Mouse (Mus musculus) kidney, embryonic 14.5 days (tissue): ENCODE results near the gene Klk4. TPM values are rescaled to one million over a fixed set of nuclear protein-coding genes. Genes with fewer than 3 reads are reported as not detected.

ENCODE experiments used
- ATAC-seq: fragments of 200-750 bp; cut with Nextera tagmentation; 2 replicates; pipeline ENCODE4 v1.8.0; 2017; ENCODE audit warnings: moderate number of reproducible peaks, mild to moderate bottlenecking, moderate TSS enrichment, moderate library complexity; ENCODE audit not compliant: low FRiP score, low TSS enrichment
- H3K27ac ChIP-seq: fragments of 300-500 bp; sonication (generic); 2 replicates; pipeline ENCODE4 v1.5.1; 2014; ENCODE audit warnings: low read depth, mild to moderate bottlenecking, low read length, moderate library complexity, mixed read lengths
- H3K27me3 ChIP-seq: fragments of 300-500 bp; sonication (generic); 2 replicates; pipeline ENCODE4 v1.6.1; 2014; ENCODE audit warnings: mild to moderate bottlenecking, low read length; ENCODE audit not compliant: control insufficient read depth, insufficient read depth
- H3K36me3 ChIP-seq: fragments of 300-500 bp; sonication (generic); 2 replicates; pipeline ENCODE4 v1.6.1; 2014; ENCODE audit warnings: low read length, mixed read lengths; ENCODE audit not compliant: control insufficient read depth, insufficient read depth
- H3K4me1 ChIP-seq: fragments of 300-500 bp; sonication (generic); 2 replicates; pipeline ENCODE4 v1.6.1; 2014; ENCODE audit warnings: low read length, mixed read lengths; ENCODE audit not compliant: control insufficient read depth, insufficient read depth
- H3K4me2 ChIP-seq: fragments of 300-500 bp; sonication (generic); replicated peaks from 2 replicates; pipeline ENCODE4 v1.6.1; 2014; ENCODE audit warnings: low read depth, mild to moderate bottlenecking, low read length
- H3K4me3 ChIP-seq: fragments of 300-500 bp; sonication (generic); 2 replicates; pipeline ENCODE4 v1.5.1; 2014; ENCODE audit warnings: mild to moderate bottlenecking, low read length
- H3K9ac ChIP-seq: fragments of 300-500 bp; sonication (generic); 2 replicates; pipeline ENCODE4 v1.6.1; 2014; ENCODE audit warnings: low read depth, mild to moderate bottlenecking, low read length, moderate library complexity
- H3K9me3 ChIP-seq: fragments of 300-500 bp; sonication (generic); 2 replicates; pipeline ENCODE4 v1.6.1; 2016; ENCODE audit warnings: low read length; ENCODE audit not compliant: control insufficient read depth
- WGBS: fragments of 180-500 bp; shearing (Covaris S2); extraction: QIAGEN DNeasy Blood & Tissue Kit; methylation state at CpG from one replicate; pipeline ENCODE4 v1.1.7; 2014; 5-methylcytosine and 5-hydroxymethylcytosine counted together
- polyA plus RNA-seq: library from polyadenylated mRNA; unstranded; fragments of >200 nt; fragmentation: Nextera tagmentation; extraction: Ambion mirVana; gene quantifications from 2 replicates; pipeline ENCODE4 v1.2.1, GENCODE M21; 2014

The Klk4 gene
- polyA plus RNA-seq, 1 experiment from 2014 or later: 0.28 TPM

DNA sequence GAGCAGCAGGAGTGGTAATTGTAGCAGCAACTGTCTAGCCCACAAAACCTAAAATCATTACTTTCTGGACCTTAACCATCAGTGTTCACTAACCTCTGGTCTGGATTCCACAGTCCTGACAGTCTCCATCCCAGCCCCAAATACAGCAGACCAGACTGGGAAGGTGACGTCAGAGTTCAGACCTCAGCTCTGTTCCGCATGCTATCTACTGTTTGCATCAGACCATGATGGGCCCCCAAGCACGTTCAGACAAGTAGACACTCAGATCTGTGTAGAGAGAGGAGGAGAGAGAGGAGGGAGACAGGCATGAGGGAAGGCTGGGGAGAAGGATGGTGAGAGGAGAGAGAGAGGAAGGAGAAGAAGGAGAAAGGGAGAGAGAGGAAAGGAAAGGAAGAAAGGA lies 10.8 kb downstream of the Klk4 start:
- H3K9me3 ChIP-seq: no peaks in the 10 kb centered on the region
- 46% methylated on average over 3 of the region's 3 CpGs for WGBS
- H3K27ac ChIP-seq: no peak overlapping the region
- H3K4me2 ChIP-seq: no peak overlapping the region
- no peak overlapping the region for H3K4me3 ChIP-seq
- no peak for ATAC-seq
- no peaks in the 10 kb centered on the region for H3K27me3 ChIP-seq
- no peaks in the 10 kb centered on the region for H3K36me3 ChIP-seq
- H3K9ac ChIP-seq: no peak overlapping the region
- H3K4me1 ChIP-seq: no peaks in the 10 kb centered on the region

DNA sequence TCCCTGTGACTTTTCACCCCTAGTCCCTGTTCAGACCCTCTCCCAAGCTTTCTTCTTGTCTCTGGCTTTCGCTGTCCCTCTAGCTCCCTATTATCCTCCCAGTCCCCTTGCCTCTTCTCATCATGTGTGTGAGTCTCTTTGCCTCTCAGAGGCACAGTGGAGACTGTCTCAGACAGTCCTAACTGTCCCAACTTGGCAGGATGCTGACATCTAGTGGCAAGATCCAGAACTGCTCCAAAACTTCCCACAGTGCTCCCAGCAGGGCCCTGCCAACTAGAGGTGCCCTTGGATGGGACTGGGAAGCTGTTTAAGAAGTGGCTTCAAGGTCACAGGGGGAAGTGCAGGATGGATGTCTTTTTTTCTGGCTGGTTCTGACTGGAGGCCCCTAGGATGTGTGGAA lies 13.9 kb downstream of the Klk4 start:
- Histone ChIP-seq H3K27me3 (no peaks in the 10 kb centered on the region), H3K4me3 (no peak overlapping the region), H3K9me3 (no peaks in the 10 kb centered on the region), H3K9ac (no peak overlapping the region), H3K4me2 (no peak overlapping the region), H3K36me3 (no peaks in the 10 kb centered on the region), H3K4me1 (no peaks in the 10 kb centered on the region), H3K27ac (no peak overlapping the region)
- ATAC-seq: peak; percentile 93
- WGBS: 0% methylated on average over 1 of the region's 1 CpGs

GRCm38 (mm10) chr7:43914821-43915220 lies 33.9 kb downstream of the Klk4 start:
- Histone ChIP-seq H3K4me3 (no peak overlapping the region), H3K36me3 (no peaks in the 10 kb centered on the region), H3K27me3 (no peaks in the 10 kb centered on the region), H3K27ac (no peak overlapping the region), H3K4me2 (no peak overlapping the region), H3K4me1 (no peaks in the 10 kb centered on the region), H3K9me3 (no peaks in the 10 kb centered on the region), H3K9ac (no peak overlapping the region)
- WGBS: 68% methylated on average over 9 of the region's 9 CpGs
- ATAC-seq: no peak

- H3K27me3 ChIP-seq: no peaks in the 10 kb centered on the region
- WGBS: 74% methylated on average over 13 of the region's 13 CpGs
- H3K4me3 ChIP-seq: no peak overlapping the region
- ATAC-seq: no peak
- H3K9me3 ChIP-seq: no peaks in the 10 kb centered on the region
- no peaks in the 10 kb centered on the region for H3K4me1 ChIP-seq
- H3K27ac ChIP-seq: no peak overlapping the region
- H3K36me3 ChIP-seq: no peaks in the 10 kb centered on the region
- no peak overlapping the region for H3K9ac ChIP-seq
- H3K4me2 ChIP-seq: no peak overlapping the region
These were observed 37.5 kb downstream of the Klk4 start for GRCm38 (mm10) chr7:43918426-43918825.

GRCm38 (mm10) chr7:43918871-43919270 lies 37.9 kb downstream of the Klk4 start:
- H3K27ac ChIP-seq: no peak overlapping the region
- no peak for ATAC-seq
- 64% methylated on average over 8 of the region's 8 CpGs for WGBS

DNA sequence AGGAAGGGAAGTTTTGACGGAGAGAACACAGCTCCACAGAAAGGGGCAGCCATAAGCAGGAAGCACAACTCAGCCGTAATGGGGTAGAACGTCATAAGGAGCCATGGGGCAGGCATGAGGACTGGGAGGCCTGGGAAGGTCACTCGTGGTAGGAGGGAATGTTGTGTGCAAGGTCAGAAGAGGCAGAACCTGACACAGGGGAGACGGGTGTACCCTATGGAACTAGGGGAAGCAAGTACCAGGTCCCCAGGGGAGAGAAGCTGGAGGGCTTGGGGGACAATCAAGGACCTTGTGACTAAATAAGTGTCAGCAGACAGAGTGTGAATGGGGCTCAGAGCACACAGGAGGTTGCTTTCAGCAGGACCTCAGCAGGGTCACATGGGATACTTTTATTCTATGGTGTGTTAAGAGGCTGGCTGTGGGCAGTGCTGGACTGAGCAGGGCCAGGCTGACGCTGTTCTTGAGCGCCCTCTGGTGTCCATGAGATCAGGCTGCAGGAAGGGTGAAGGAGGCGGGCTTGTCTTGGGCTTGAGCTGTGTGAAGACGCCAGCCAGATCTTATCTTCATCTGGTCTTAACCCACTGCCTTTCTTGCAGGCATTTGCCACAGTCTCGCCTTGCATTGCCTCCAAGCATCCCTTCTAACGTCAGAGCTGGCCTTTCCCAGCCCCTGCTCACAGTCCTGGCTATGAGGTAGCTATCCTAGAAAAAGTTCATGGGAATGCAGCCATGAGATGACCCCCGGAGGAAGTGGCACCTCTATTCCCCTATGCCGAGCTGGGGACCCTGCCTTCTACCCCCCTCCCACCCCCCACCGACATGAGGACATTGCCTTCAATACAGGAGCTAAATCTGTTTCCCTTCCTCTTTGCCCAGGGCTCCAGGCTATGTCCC lies 38.8 kb downstream of the Klk4 start:
- WGBS: 31% methylated on average over 14 of the region's 14 CpGs
- ATAC-seq: peak; percentile 93
- no peaks in the 10 kb centered on the region for H3K36me3 ChIP-seq
- H3K9me3 ChIP-seq: no peaks in the 10 kb centered on the region
- H3K9ac ChIP-seq: no peak overlapping the region
- H3K27me3 ChIP-seq: no peaks in the 10 kb centered on the region
- no peak overlapping the region for H3K4me2 ChIP-seq
- H3K27ac ChIP-seq: no peak overlapping the region
- no peaks in the 10 kb centered on the region for H3K4me1 ChIP-seq
- no peak overlapping the region for H3K4me3 ChIP-seq

More at GRCm38 (mm10) chr7:43918871-43919270, 37.9 kb downstream of the Klk4 start:
- Histone ChIP-seq H3K9me3 (no peaks in the 10 kb centered on the region), H3K9ac (no peak overlapping the region), H3K4me1 (no peaks in the 10 kb centered on the region), H3K4me2 (no peak overlapping the region), H3K4me3 (no peak overlapping the region), H3K36me3 (no peaks in the 10 kb centered on the region), H3K27me3 (no peaks in the 10 kb centered on the region)

DNA sequence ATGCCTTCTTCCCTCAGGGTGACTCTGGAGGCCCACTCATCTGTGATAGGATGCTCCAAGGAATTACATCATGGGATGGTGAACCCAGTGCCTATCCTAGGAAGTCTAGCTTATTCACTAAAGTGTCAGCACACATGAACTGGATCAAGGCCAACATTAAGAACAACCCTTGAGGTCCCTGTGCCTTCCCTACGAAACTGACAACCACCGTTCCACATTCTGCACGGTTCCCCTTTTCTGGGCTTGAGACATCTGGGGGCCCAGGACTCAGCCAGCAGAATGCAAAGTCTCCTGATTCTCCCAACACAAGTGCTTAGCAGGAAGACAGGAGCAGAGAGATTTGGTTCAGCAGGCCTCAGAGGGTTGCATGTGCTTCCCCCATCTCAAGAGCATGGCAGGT lies 39.6 kb downstream of the Klk4 start:
- no peak overlapping the region for H3K27ac ChIP-seq
- H3K27me3 ChIP-seq: no peaks in the 10 kb centered on the region
- H3K9me3 ChIP-seq: no peaks in the 10 kb centered on the region
- H3K9ac ChIP-seq: no peak overlapping the region
- 92% methylated on average over 3 of the region's 3 CpGs for WGBS
- H3K4me1 ChIP-seq: no peaks in the 10 kb centered on the region
- H3K36me3 ChIP-seq: no peaks in the 10 kb centered on the region
- no peak overlapping the region for H3K4me2 ChIP-seq
- no peak overlapping the region for H3K4me3 ChIP-seq
- ATAC-seq: no peak

GRCm38 (mm10) chr7:43921087-43921486 lies 40.1 kb downstream of the Klk4 start:
- H3K4me1 ChIP-seq: no peaks in the 10 kb centered on the region
- no peak overlapping the region for H3K9ac ChIP-seq
- H3K36me3 ChIP-seq: no peaks in the 10 kb centered on the region
- no peak overlapping the region for H3K27ac ChIP-seq
- H3K4me3 ChIP-seq: no peak overlapping the region
- H3K27me3 ChIP-seq: no peaks in the 10 kb centered on the region
- no peaks in the 10 kb centered on the region for H3K9me3 ChIP-seq
- no peak overlapping the region for H3K4me2 ChIP-seq
- WGBS: 78% methylated on average over 6 of the region's 6 CpGs
- ATAC-seq: no peak

DNA sequence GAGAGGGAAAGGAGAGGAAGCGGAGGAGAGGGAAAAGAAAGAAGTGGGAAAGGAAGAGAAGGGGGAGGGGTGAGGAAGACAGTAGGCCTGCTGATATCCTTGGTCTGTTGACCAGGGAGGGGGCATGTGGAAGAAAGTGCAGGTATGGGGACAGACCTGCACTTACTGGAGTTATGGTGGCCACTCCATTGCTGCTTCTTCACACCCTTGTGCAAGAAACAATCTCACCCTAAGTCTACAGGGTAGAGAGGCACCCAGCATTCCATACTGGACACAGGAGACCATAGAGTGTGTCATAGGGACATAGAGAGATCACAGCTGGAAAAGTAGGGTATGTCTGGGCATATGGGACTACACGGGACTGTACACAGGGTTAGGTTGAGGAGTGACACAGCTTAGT lies 41.0 kb downstream of the Klk4 start:
- Histone ChIP-seq H3K4me2 (no peak overlapping the region), H3K4me1 (no peaks in the 10 kb centered on the region), H3K27ac (no peak overlapping the region), H3K4me3 (no peak overlapping the region), H3K27me3 (no peaks in the 10 kb centered on the region), H3K9ac (no peak overlapping the region), H3K9me3 (no peaks in the 10 kb centered on the region), H3K36me3 (no peaks in the 10 kb centered on the region)
- 90% methylated on average over 2 of the region's 2 CpGs for WGBS
- ATAC-seq: no peak
